Mouse (Mus musculus) regulatory T cell (primary cell): ENCODE data around the gene Ercc6l2.

Experiments used
- in situ Hi-C: fragments of 300-600 bp; cut with MboI, MseI; formaldehyde crosslinking; loops from one replicate; pipeline ENCODE4 v1.15.1; 2025; ENCODE audit warnings: high pct_unique_total_duplicates

Gene Ercc6l2

GRCm38 (mm10) chr13:63929351-63929750 is 114.3 kb downstream of the Ercc6l2 start:
- in situ Hi-C loops = no loop called here

GRCm38 (mm10) chr13:63929917-63930515 is 115.0 kb downstream of the Ercc6l2 start:
- in situ Hi-C loops = no loop called here

- in situ Hi-C loops = no loop called here
Measured at GRCm38 (mm10) chr13:63930525-63930924, 115.5 kb downstream of the Ercc6l2 start.

DNA sequence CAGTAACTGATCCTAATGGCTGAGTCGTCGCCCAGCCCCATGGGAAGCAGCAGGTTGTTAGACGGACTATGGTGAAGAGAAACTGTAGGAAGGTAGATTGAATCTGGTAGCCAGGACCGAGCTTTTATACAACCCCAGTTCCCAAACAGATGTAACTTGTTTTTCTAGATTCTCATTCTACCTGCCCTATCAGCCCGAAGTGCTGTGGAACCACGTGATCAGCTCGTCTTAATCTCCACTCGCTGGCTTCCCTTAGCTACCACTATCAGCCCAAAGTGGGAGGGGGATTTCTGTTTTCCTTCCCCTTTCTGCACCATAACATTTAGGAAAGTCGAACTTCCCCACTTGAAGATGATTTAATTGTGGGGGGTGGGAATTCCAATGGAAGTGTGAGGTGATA is 121.3 kb downstream of the Ercc6l2 start:
- in situ Hi-C loops = no loop called here

DNA sequence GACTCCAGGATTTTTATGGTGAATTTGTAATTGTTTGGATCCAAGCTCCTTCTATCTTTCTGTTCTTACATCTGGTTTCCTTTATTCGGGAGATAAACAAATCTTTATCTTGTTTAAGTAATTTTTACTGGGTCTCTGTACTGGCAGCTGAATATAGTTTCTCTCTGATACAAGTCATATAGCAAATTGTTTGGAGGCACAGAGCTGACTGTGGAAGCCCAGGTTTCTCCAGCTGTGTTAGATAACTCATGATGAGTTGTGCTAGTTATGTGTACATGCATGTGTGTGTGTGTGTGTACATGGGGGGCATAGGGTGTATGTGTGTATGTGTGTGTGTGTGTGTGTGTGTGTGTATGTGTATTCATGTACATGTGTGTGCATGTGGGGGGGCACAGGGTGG is 125.2 kb downstream of the Ercc6l2 start:
- in situ Hi-C loops = no loop called here

DNA sequence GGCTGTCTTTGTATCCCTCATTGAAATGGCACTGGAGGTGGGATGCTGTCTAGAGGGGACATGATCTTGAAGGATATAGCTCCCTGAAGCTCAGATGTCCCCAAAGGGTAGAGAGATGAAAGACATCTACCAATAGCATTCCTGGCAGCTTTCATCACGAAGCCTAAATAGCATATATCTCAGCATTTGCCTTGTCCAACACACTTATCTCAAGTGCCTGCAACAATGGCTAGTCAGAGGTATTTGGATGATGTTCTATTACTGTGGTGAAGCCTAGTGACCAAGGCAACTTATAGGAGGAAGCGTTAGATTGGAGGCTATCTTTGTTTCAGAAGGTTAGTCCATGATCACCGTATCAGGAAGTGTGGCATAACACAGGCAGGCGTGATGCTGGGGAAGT is 126.1 kb downstream of the Ercc6l2 start:
- in situ Hi-C loops = no loop called here

DNA sequence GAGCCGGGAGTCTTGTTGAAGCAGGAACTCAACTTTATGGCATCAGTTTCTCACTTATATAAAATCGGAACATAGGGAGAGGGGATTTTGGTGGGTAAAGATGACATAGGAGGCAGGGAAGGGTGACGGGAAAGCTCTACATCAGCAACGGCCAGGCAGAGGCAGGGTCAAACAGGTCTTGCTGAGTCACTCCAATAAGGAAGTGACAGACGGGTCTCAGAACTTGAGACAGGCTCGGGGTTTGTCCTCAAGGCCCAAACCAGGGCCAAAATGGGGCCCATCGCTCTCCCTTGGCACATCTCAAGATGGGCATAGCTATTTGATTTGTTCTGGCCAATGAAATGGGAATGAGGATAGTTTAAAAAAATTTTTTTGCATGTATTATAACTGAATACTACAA is 128.6 kb downstream of the Ercc6l2 start:
- in situ Hi-C loops = no loop called here

GRCm38 (mm10) chr13:63944344-63945021 is 129.4 kb downstream of the Ercc6l2 start:
- in situ Hi-C loops = no loop called here
